Mouse (Mus musculus) spleen, adult 2 months (tissue): ENCODE data around the gene Lalba.

Experiments
- CTCF ChIP-seq: fragments of 200-500 bp; IDR thresholded peaks from 2 replicates; pipeline ENCODE4 v1.5.1; 2011; ENCODE audit warnings: mild to moderate bottlenecking, inconsistent platforms; ENCODE audit not compliant: insufficient read depth, insufficient read length, insufficient replicate concordance; ENCODE audit errors: extremely low read depth
- POLR2A ChIP-seq: fragments of 200-500 bp; IDR thresholded peaks from 2 replicates; pipeline ENCODE4 v1.6.1; 2011; ENCODE audit warnings: low read depth, low read length, inconsistent platforms

- TF ChIP-seq CTCF (peak; percentile 74; the same call in 1 of the 2 replicates), POLR2A (no peak)
These were observed 35.1 kb upstream of the Lalba start for GRCm38 (mm10) chr15:98517380-98518355.
